Mouse (Mus musculus) thymus, adult 2 months (tissue): Measurements from ENCODE around the gene Crmp1.

Source experiments
- CTCF ChIP-seq: fragments of 200-500 bp; IDR thresholded peaks from 2 replicates; pipeline ENCODE4 v1.5.1; 2012; ENCODE audit warnings: mild to moderate bottlenecking, control low read depth, low read length, moderate library complexity, borderline replicate concordance; ENCODE audit not compliant: control insufficient read depth, poor library complexity, insufficient read depth; ENCODE audit errors: extremely low read depth
- POLR2A ChIP-seq: fragments of 200-500 bp; IDR thresholded peaks from 2 replicates; pipeline ENCODE4 v1.6.1; 2012; ENCODE audit warnings: mild to moderate bottlenecking, low read length, control low read depth, moderate library complexity; ENCODE audit not compliant: control insufficient read depth, poor library complexity, insufficient read depth; ENCODE audit errors: extremely low read depth

- TF ChIP-seq CTCF (no peak), POLR2A (no peak)
Measured at GRCm38 (mm10) chr5:37320174-37320573, 78.4 kb downstream of the Crmp1 start.
